Mouse (Mus musculus) liver, embryonic 11.5 days (tissue): ENCODE measurements around the gene Gm49387. TPM values are rescaled to one million over a fixed set of nuclear protein-coding genes. Genes with fewer than 3 reads are reported as not detected.

Experiments
- ATAC-seq: fragments of 200-750 bp; cut with Nextera tagmentation; replicated peaks from 2 replicates; pipeline ENCODE4 v1.8.0; 2017; ENCODE audit warnings: moderate number of reproducible peaks, mild to moderate bottlenecking, moderate TSS enrichment, moderate library complexity; ENCODE audit not compliant: low FRiP score
- DNase-seq: peaks from one replicate; pipeline ENCODE4 v3.0.0-alpha.2; 2017; ENCODE audit warnings: low spot score
- H3K27ac ChIP-seq: fragments of 300-500 bp; sonication (generic); 2 replicates; pipeline ENCODE4 v1.5.1; 2014; ENCODE audit warnings: mild to moderate bottlenecking, low read depth, low read length, control low read depth
- H3K27me3 ChIP-seq: fragments of 300-500 bp; sonication (generic); replicated peaks from 2 replicates; pipeline ENCODE4 v1.6.1; 2014; ENCODE audit warnings: low read length, mixed read lengths; ENCODE audit not compliant: control insufficient read depth, insufficient read depth
- H3K36me3 ChIP-seq: fragments of 300-500 bp; sonication (generic); 2 replicates; pipeline ENCODE4 v1.6.1; 2014; ENCODE audit warnings: mild to moderate bottlenecking, low read length, moderate library complexity, mixed read lengths; ENCODE audit not compliant: control insufficient read depth, insufficient read depth
- H3K4me1 ChIP-seq: fragments of 300-500 bp; sonication (generic); replicated peaks from 2 replicates; pipeline ENCODE4 v1.6.1; 2014; ENCODE audit warnings: low read length, mixed read lengths; ENCODE audit not compliant: control insufficient read depth, insufficient read depth
- H3K4me2 ChIP-seq: fragments of 300-500 bp; sonication (generic); 2 replicates; pipeline ENCODE4 v1.6.1; 2014; ENCODE audit warnings: mild to moderate bottlenecking, control low read depth, moderate library complexity
- H3K4me3 ChIP-seq: fragments of 300-500 bp; sonication (generic); 2 replicates; pipeline ENCODE4 v1.5.1; 2014; ENCODE audit warnings: low read depth, low read length, control low read depth
- H3K9ac ChIP-seq: fragments of 300-500 bp; sonication (generic); 2 replicates; pipeline ENCODE4 v1.6.1; 2014; ENCODE audit warnings: low read depth, low read length, control low read depth
- H3K9me3 ChIP-seq: fragments of 300-500 bp; sonication (generic); 2 replicates; pipeline ENCODE4 v1.6.1; 2016; ENCODE audit warnings: low read length, inconsistent platforms, mixed read lengths; ENCODE audit not compliant: control insufficient read depth
- WGBS: fragments of 180-500 bp; shearing (Covaris S2); extraction: QIAGEN DNeasy Blood & Tissue Kit; methylation state at CpG from one replicate; pipeline ENCODE4 v1.1.7; 2014; 5-methylcytosine and 5-hydroxymethylcytosine counted together
- polyA plus RNA-seq: library from polyadenylated mRNA; unstranded; fragments of >200 nt; fragmentation: Nextera tagmentation; extraction: Ambion mirVana; gene quantifications from 2 replicates; pipeline ENCODE4 v1.2.1, GENCODE M21; 2014

Gene Gm49387
- polyA plus RNA-seq, 1 experiment from 2014 or later = 0.19 TPM

DNA sequence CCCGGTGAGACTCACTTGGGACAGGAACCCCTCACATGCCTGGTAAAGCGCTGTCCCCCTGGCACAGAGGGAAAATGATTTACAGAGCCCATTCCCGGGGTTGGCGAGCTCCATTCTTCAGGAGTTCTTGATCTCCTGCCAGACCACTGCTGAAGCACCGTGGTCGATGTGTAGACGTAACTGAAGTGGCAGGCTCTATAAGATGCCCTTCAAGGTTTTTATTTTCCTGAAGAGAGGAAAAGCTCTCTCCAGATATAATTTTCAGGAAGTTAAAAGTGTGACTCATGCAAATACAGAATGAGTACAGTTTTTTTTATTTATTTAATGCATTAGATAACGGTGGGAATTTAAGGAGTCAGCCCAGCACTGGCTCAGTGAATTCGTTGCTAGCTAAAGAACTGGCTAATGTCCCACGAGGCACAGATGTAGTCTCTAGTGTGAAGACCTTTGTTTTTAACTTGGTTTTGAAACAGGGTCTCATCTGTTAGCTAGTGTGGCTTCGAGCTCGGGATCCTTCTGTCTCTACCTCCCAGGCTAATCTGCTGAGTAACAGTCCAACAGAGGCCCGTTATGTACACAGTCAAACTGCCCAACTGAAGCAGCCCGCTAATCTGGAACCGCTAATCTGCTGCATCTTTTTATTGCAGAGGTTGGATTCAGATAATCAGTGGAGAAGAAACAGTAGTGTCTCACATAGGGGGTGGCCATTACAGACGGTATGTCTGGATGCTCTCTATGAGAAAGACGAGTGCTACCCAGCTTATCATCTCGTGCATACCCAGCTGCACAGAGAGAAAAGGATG is 23.6 kb upstream of the Gm49387 start:
- Histone ChIP-seq H3K9me3 (no peaks in the 10 kb centered on the region), H3K9ac (no peak overlapping the region), H3K27me3 (no peaks in the 10 kb centered on the region), H3K4me1 (peaks cover 27% of the 10 kb centered on the region), H3K4me2 (no peak overlapping the region), H3K4me3 (no peak overlapping the region), H3K36me3 (peaks cover 4% of the 10 kb centered on the region; the same call in 1 of the 2 replicates), H3K27ac (no peak overlapping the region)
- DNase-seq (peak; percentile 31), ATAC-seq (no peak)
- 67% methylated on average over 18 of the region's 18 CpGs for WGBS

DNA sequence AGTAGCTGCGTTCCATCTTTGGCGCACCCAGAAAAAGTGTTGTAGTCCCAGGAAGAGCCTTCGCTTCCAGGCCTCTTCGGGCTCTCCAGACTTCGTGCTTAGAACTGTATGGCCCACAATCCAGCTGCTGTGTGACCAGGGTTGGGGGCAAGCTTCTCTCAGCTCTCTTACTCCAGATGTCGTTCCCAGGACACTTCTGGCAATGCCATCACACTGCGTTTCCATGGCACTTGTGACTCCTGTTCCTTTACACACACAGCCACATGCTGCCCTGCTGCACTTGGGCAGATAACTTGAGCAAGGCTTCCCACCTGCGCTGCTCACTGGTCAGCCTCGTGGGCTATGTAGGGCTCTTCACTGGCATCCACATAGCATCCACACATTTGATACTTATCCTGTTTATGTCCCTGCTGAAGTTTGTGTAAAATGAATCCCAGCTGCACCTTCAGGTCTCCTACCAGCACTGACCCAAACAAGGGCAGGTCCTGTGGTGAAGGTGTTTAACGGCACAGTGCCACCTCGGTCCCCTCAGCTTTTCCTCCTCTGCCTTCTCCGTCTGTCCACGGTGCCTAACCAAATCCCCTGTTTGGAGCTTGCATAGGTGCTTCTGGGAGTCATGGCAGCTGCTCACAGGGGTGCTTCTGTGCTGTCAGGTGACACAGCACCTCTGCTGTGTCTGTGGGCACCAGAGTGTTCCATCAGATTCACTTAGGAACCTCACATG is 22.9 kb upstream of the Gm49387 start:
- H3K9ac ChIP-seq = no peak overlapping the region
- no peak overlapping the region for H3K4me3 ChIP-seq
- H3K27me3 ChIP-seq = no peaks in the 10 kb centered on the region
- peaks cover 4% of the 10 kb centered on the region; the same call in 1 of the 2 replicates for H3K36me3 ChIP-seq
- DNase-seq (peak; percentile 30), ATAC-seq (no peak)
- no peak overlapping the region for H3K4me2 ChIP-seq
- 90% methylated on average over 13 of the region's 13 CpGs for WGBS
- H3K9me3 ChIP-seq = no peaks in the 10 kb centered on the region
- H3K27ac ChIP-seq = no peak overlapping the region
- peaks cover 27% of the 10 kb centered on the region for H3K4me1 ChIP-seq

DNA sequence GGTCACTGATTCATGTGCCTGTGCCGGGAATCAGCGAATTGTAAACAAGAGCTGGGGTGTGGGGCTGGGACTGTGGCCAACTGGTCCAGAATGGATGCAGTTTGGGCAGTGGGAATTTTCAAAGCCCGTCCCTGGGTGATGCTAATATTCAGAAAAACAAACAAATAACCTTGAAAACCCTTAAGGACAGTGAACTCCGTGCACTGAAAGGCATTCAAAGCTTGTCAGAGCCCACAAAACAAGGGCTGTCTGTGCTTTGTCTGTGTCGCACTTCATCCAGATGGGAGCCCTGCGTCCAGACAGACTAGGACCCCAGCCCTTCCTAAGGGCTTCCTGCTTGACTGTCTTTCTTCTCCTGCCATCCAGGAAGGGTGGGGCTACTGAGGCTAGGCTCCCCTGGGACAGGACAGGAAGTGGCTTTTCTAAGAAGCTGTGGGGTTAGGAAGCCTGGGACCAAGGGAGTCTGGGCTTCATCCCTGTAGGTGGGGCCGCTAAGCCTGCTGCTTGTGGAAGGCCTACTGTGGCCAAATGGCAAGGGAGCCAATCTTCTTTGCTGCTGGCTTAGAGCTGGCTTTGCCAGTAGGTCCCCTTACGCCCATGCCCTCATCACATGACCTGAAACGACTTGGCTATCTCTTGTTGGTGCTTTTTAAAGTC is 22.0 kb upstream of the Gm49387 start:
- no peaks in the 10 kb centered on the region for H3K9me3 ChIP-seq
- H3K36me3 ChIP-seq = peaks cover 4% of the 10 kb centered on the region; the same call in 1 of the 2 replicates
- H3K4me2 ChIP-seq = peak overlapping the region; percentile 67
- no peak overlapping the region for H3K9ac ChIP-seq
- H3K4me3 ChIP-seq = no peak overlapping the region; the same call in 1 of the 2 replicates
- H3K27ac ChIP-seq = peak overlapping the region; percentile 59; the same call in 1 of the 2 replicates
- peaks cover 27% of the 10 kb centered on the region for H3K4me1 ChIP-seq
- ATAC-seq (no peak; the same call in 1 of the 2 replicates), DNase-seq (peak; percentile 59)
- 31% methylated on average over 9 of the region's 9 CpGs for WGBS
- H3K27me3 ChIP-seq = no peaks in the 10 kb centered on the region

DNA sequence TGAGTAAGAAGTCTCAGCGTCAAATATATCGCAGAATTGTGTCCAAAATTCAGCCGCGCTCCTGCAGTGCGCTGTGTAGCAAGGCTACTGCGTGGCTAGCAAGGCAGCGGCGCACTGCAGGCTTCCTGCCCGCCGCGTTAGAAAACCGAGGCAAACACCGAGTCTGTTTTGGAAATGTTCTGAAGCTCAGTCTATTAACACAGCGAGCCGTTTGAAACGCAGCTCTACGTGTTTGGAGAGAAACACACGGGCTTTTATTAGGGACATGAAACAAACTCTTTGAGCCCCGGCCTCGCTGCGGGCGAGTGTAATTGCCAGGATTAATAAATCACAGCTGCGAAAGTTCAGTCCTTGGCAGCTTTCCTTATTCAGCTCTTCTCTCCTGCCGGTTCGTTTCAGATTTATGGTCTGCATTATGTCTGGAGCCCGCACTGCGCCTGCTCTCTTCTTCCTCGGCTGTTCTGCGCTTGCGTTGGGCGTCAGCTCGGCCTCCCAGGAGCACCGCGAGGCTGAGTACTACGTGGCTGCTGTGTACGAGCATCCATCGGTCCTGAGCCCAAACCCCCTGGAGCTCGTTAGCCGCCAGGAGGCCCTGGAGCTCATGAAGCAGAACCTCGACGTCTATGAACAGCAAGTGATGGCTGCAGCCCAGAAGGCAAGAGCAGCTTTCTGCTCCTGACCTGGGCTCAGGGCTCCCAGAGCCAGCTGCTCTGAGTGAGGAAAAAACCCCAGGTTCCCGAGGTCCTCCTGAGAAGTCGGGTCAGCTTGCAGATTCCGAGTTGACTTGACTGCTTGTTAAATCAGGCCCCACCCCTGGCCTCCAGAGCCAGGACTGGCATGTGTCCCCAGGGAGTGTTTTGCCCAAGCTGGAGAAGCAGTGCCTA is 21.2 kb upstream of the Gm49387 start:
- H3K9ac ChIP-seq = peak overlapping the region; percentile 37
- H3K27me3 ChIP-seq = no peaks in the 10 kb centered on the region
- H3K27ac ChIP-seq = peak overlapping the region; percentile 63

DNA sequence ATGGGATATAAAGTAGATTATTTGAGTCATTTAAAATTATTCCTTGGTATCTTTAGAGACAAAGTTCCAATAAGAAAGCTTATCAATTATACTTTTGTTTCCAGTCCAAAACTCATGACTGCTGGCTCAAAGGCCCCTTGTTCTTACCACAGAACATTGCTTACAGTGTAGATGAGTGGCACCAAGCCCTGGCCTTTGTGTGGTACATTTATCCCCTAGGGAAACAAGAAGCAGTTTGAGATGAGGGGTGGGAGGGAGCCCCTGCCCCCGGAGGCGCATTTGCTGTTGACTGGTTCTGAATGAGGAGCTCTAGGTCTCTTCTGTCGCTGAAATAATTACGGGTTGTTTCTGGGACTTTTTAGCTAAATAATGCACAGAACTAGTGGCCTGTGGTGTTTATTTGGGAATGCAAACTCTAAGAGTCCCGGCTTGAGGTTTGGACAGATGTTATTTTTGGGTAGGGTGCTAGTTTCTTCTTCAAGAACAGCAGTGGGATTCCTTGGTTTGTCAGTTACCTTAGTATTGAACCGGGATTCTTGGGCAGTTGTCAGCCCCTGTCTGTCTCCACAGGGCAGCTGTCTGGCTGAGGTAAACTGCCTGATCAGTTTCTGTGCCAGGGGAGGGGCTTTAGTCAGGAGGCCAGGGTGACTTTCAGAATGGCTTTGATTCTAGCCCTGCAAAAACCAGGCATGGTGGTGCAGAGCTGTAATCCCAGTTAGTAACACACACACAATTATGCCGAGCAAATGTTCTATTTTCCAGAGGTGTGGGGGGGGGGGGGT is 19.8 kb upstream of the Gm49387 start:
- Histone ChIP-seq H3K27me3 (no peaks in the 10 kb centered on the region), H3K4me1 (peaks cover 25% of the 10 kb centered on the region), H3K4me2 (no peak overlapping the region), H3K4me3 (no peak overlapping the region), H3K27ac (no peak overlapping the region), H3K36me3 (no peaks in the 10 kb centered on the region), H3K9ac (no peak overlapping the region), H3K9me3 (no peaks in the 10 kb centered on the region)
- ATAC-seq (no peak), DNase-seq (no peak)
- 82% methylated on average over 7 of the region's 7 CpGs for WGBS

More for the DNA sequence above, 21.2 kb upstream of the Gm49387 start:
- Histone ChIP-seq H3K9me3 (no peaks in the 10 kb centered on the region), H3K36me3 (no peaks in the 10 kb centered on the region; the same call in 1 of the 2 replicates), H3K4me2 (peak overlapping the region; percentile 67), H3K4me1 (peaks cover 27% of the 10 kb centered on the region), H3K4me3 (peak overlapping the region; percentile 51)
- WGBS = 10% methylated on average over 44 of the region's 44 CpGs
- DNase-seq (peak; percentile 72), ATAC-seq (peak; percentile 67; the same call in 1 of the 2 replicates)

DNA sequence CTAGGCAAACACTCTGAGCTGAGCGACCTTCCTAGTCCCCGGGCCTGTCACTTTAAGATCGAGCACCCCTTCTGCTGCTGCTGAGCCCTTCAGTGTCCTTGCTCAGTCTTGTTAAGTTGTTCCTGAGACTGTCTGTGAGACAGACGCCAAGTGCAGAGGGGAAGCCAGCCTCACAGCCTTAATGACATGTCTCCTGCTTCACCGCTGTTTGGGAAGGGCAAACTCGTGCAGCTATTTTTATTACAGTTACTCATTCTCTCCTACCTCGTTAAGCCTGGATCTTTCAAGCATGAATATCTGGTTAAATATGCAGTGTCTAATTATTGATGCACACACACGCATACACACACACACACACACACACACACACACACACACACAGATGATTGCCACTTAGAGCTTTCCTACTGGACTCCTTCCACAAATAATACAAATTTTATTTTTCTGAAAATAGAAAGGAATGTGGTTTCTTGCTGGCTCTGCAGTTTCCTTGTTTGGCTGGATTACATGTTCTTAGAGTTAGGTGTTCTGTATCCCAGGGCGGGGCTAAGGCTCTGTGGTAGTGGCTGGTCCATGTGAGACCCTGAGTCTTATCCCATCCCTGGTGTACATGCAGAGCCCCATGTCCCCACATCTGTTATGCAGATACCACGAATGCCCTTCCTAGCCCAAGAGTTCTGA is 19.0 kb upstream of the Gm49387 start:
- DNase-seq (peak; percentile 27), ATAC-seq (no peak)
- H3K36me3 ChIP-seq = no peaks in the 10 kb centered on the region
- no peaks in the 10 kb centered on the region for H3K27me3 ChIP-seq
- H3K4me3 ChIP-seq = no peak overlapping the region
- H3K4me2 ChIP-seq = no peak overlapping the region
- WGBS = 66% methylated on average over 10 of the region's 10 CpGs
- peaks cover 23% of the 10 kb centered on the region for H3K4me1 ChIP-seq
- H3K9me3 ChIP-seq = no peaks in the 10 kb centered on the region
- peak overlapping the region; percentile 22; the same call in 1 of the 2 replicates for H3K27ac ChIP-seq
- no peak overlapping the region for H3K9ac ChIP-seq

DNA sequence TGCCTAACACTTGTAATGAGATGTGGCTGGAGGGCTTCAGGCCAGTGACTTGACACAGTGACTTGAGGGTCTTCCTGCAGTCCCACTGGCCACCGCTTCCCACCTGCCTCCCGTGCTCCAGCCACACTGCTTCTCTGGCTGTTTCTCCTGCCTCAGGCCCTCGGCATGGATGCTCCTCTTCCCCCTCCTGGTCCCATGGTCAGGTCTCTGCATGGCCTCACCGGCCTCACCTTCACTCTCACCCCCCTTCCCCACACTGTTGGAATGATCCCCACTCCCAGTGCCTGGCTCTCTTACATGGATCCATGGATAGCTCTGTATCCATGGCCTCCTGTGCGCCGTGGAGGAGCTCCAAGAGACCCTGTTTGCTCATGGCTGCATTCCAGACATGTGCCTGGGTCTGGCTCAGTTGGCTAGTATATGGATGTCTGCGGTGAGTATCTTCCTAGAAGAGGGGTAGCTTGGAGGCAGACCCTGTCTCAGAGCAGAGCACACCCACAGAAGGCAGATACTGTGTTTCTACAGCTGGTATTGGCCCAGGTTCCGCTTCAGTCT is 17.5 kb upstream of the Gm49387 start:
- Histone ChIP-seq H3K4me2 (no peak overlapping the region), H3K36me3 (no peaks in the 10 kb centered on the region), H3K4me1 (peaks cover 20% of the 10 kb centered on the region), H3K27me3 (no peaks in the 10 kb centered on the region), H3K27ac (no peak overlapping the region), H3K4me3 (no peak overlapping the region), H3K9me3 (no peaks in the 10 kb centered on the region), H3K9ac (no peak overlapping the region)
- ATAC-seq (no peak), DNase-seq (peak; percentile 26)
- WGBS = 90% methylated on average over 8 of the region's 8 CpGs
